Mouse (Mus musculus) limb, embryonic 14.5 days (tissue): Measurements from ENCODE around the gene Rrnad1. TPM values are rescaled to one million over a fixed set of nuclear protein-coding genes. Genes with fewer than 3 reads are reported as not detected.
"Not testable (repeated sequence)": the region's sequence is repeated elsewhere in the genome, so short reads cannot be mapped to it uniquely, and the experiment has no call there.

Source experiments
- ATAC-seq: fragments of 200-750 bp; cut with Nextera tagmentation; 2 replicates; pipeline ENCODE4 v1.8.0; 2017; ENCODE audit warnings: low read depth, moderate number of reproducible peaks, moderate TSS enrichment; ENCODE audit not compliant: low FRiP score
- DNase-seq: peaks from one replicate; pipeline ENCODE4 v3.0.0-alpha.2; 2015; ENCODE audit warnings: low spot score
- H3K27ac ChIP-seq: fragments of 300-500 bp; sonication (generic); replicated peaks from 2 replicates; pipeline ENCODE4 v1.5.1; 2014; ENCODE audit warnings: low read depth, mild to moderate bottlenecking, low read length, moderate library complexity, mixed read lengths
- H3K27me3 ChIP-seq: fragments of 300-500 bp; sonication (generic); 2 replicates; pipeline ENCODE4 v1.6.1; 2014; ENCODE audit warnings: low read length, mixed read lengths; ENCODE audit not compliant: control insufficient read depth, insufficient read depth
- H3K36me3 ChIP-seq: fragments of 300-500 bp; sonication (generic); 2 replicates; pipeline ENCODE4 v1.6.1; 2014; ENCODE audit warnings: mild to moderate bottlenecking, low read length, moderate library complexity, mixed read lengths; ENCODE audit not compliant: control insufficient read depth, insufficient read depth
- H3K4me1 ChIP-seq: fragments of 300-500 bp; sonication (generic); 2 replicates; pipeline ENCODE4 v1.6.1; 2014; ENCODE audit warnings: antibody characterized with exemption, low read length, mixed read lengths; ENCODE audit not compliant: control insufficient read depth, insufficient read depth
- H3K4me2 ChIP-seq: fragments of 300-500 bp; sonication (generic); replicated peaks from 2 replicates; pipeline ENCODE4 v1.6.1; 2014; ENCODE audit warnings: low read depth, mild to moderate bottlenecking, low read length, moderate library complexity; ENCODE audit not compliant: severe bottlenecking
- H3K4me3 ChIP-seq: fragments of 300-500 bp; sonication (generic); replicated peaks from 2 replicates; pipeline ENCODE4 v1.5.1; 2014; ENCODE audit warnings: low read length
- H3K9ac ChIP-seq: fragments of 300-500 bp; sonication (generic); 2 replicates; pipeline ENCODE4 v1.6.1; 2014; ENCODE audit warnings: mild to moderate bottlenecking, low read depth, low read length, moderate library complexity; ENCODE audit not compliant: severe bottlenecking
- H3K9me3 ChIP-seq: fragments of 300-500 bp; sonication (generic); 2 replicates; pipeline ENCODE4 v1.6.1; 2016; ENCODE audit warnings: low read length; ENCODE audit not compliant: control insufficient read depth
- POLR2A ChIP-seq: fragments of 200-500 bp; IDR thresholded peaks from 2 replicates; pipeline ENCODE4 v1.8.0; 2012; ENCODE audit warnings: inconsistent platforms, mild to moderate bottlenecking, moderate library complexity, borderline replicate concordance; ENCODE audit not compliant: insufficient read depth, insufficient read length; ENCODE audit errors: extremely low read depth
- WGBS: fragments of 180-500 bp; shearing (Covaris S2); extraction: QIAGEN DNeasy Blood & Tissue Kit; methylation state at CpG from one replicate; pipeline ENCODE4 v1.1.7; 2014; 5-methylcytosine and 5-hydroxymethylcytosine counted together
- polyA plus RNA-seq, 2 experiments: library from polyadenylated mRNA; depleted of rRNA in 1 of 2; stranded (reverse) in 1 of 2; unstranded in 1 of 2; fragments of >200 nt; fragmentation: Nextera tagmentation in 1 of 2; extraction: Ambion mirVana in 1 of 2; gene quantifications; 2 replicates each; pipeline versions ENCODE4 v1.2.1 to v1.2.3; 2012 to 2014

Gene Rrnad1
- polyA plus RNA-seq, 2 experiments = 15.6 to 53.6 TPM

- Histone ChIP-seq H3K9ac (no peak overlapping the region), H3K4me2 (no peak overlapping the region), H3K4me1 (no peaks in the 10 kb centered on the region), H3K27ac (no peak overlapping the region), H3K9me3 (no peaks in the 10 kb centered on the region), H3K27me3 (no peaks in the 10 kb centered on the region), H3K36me3 (no peaks in the 10 kb centered on the region), H3K4me3 (no peak overlapping the region)
- TF ChIP-seq POLR2A = no peak
- DNase-seq (no peak), ATAC-seq (no peak)
- WGBS = 75% methylated on average over 3 of the region's 3 CpGs
These were observed 37.1 kb downstream of the Rrnad1 start for GRCm38 (mm10) chr3:87893367-87893905.

GRCm38 (mm10) chr3:87891481-87891880 lies 39.0 kb downstream of the Rrnad1 start:
- Histone ChIP-seq H3K9me3 (0 out of 2 replicates have a peak, but pooled peaks cover 3% of the 10 kb centered on the region), H3K4me3 (no peak overlapping the region), H3K4me2 (no peak overlapping the region), H3K27ac (no peak overlapping the region), H3K9ac (no peak overlapping the region), H3K27me3 (no peaks in the 10 kb centered on the region), H3K4me1 (no peaks in the 10 kb centered on the region), H3K36me3 (no peaks in the 10 kb centered on the region)
- DNase-seq (no peak), ATAC-seq (no peak)
- no peak for TF ChIP-seq POLR2A
- WGBS = 73% methylated on average over 3 of the region's 3 CpGs

GRCm38 (mm10) chr3:87887400-87887799 lies 43.1 kb downstream of the Rrnad1 start:
- H3K9me3 ChIP-seq, H3K9ac ChIP-seq, H3K4me3 ChIP-seq, H3K27me3 ChIP-seq, H3K4me2 ChIP-seq, H3K27ac ChIP-seq, DNase-seq, ATAC-seq, H3K36me3 ChIP-seq: not testable (repeated sequence)
- H3K4me1 ChIP-seq = peaks cover 12% of the 10 kb centered on the region
- 84% methylated on average over 4 of the region's 4 CpGs for WGBS

GRCm38 (mm10) chr3:87886416-87886815 lies 44.1 kb downstream of the Rrnad1 start:
- no peaks in the 10 kb centered on the region for H3K27me3 ChIP-seq
- no peak for TF ChIP-seq POLR2A
- WGBS = 84% methylated on average over 6 of the region's 6 CpGs
- peak overlapping the region; percentile 97 for H3K4me3 ChIP-seq
- H3K9me3 ChIP-seq = 0 out of 2 replicates have a peak, but pooled peaks cover 3% of the 10 kb centered on the region
- peaks cover 12% of the 10 kb centered on the region for H3K4me1 ChIP-seq
- H3K36me3 ChIP-seq = peaks cover 3% of the 10 kb centered on the region; the same call in 1 of the 2 replicates
- peak overlapping the region; percentile 50 for H3K4me2 ChIP-seq
- H3K9ac ChIP-seq = 0 out of 2 replicates have a peak overlapping the region, but pooled peaks have one; percentile 53
- ATAC-seq = no peak
- H3K27ac ChIP-seq = no peak overlapping the region
- no peak for DNase-seq

- Histone ChIP-seq H3K9me3 (0 out of 2 replicates have a peak, but pooled peaks cover 3% of the 10 kb centered on the region), H3K36me3 (peaks cover 8% of the 10 kb centered on the region; the same call in 1 of the 2 replicates), H3K27ac (no peak overlapping the region), H3K9ac (peak overlapping the region; percentile 53), H3K4me1 (peaks cover 12% of the 10 kb centered on the region), H3K4me3 (peak overlapping the region; percentile 97), H3K27me3 (no peaks in the 10 kb centered on the region), H3K4me2 (peak overlapping the region; percentile 50)
- no peak for DNase-seq
- no peak for ATAC-seq
- 10% methylated on average over 10 of the region's 10 CpGs for WGBS
- TF ChIP-seq POLR2A = no peak
These were observed 44.5 kb downstream of the Rrnad1 start for GRCm38 (mm10) chr3:87886004-87886365.
